Mouse (Mus musculus) embryonic facial prominence, embryonic 11.5 days (tissue): ENCODE measurements at regions not wholly inside any gene's neighbourhood (a gene's known extent, or its start where the extent isn't known, plus 50 kb on each side); places are given as distances from the start of the nearest gene placed in this dataset.
"Not testable (repeated sequence)": the region's sequence is repeated elsewhere in the genome, so short reads cannot be mapped to it uniquely, and the experiment has no call there.

Source experiments
- ATAC-seq: fragments of 200-750 bp; cut with Nextera tagmentation; replicated peaks from 2 replicates; pipeline ENCODE4 v1.8.0; 2017; ENCODE audit warnings: low read depth; ENCODE audit not compliant: insufficient number of reproducible peaks, low FRiP score, low TSS enrichment
- DNase-seq: peaks from one replicate; pipeline ENCODE4 v3.0.0-alpha.2; 2015; ENCODE audit warnings: low spot score
- H3K27ac ChIP-seq: fragments of 300-500 bp; sonication (generic); replicated peaks from 2 replicates; pipeline ENCODE4 v1.5.1; 2014; ENCODE audit warnings: mild to moderate bottlenecking, low read depth, low read length, control low read depth
- H3K27me3 ChIP-seq: fragments of 300-500 bp; sonication (generic); 2 replicates; pipeline ENCODE4 v1.6.1; 2014; ENCODE audit warnings: mild to moderate bottlenecking, low read length, moderate library complexity, mixed read lengths; ENCODE audit not compliant: control insufficient read depth, insufficient read depth
- H3K36me3 ChIP-seq: fragments of 300-500 bp; sonication (generic); replicated peaks from 2 replicates; pipeline ENCODE4 v1.6.1; 2014; ENCODE audit warnings: low read depth, mild to moderate bottlenecking, low read length, moderate library complexity, mixed read lengths; ENCODE audit not compliant: control insufficient read depth, insufficient read depth
- H3K4me1 ChIP-seq: fragments of 300-500 bp; sonication (generic); 2 replicates; pipeline ENCODE4 v1.6.1; 2014; ENCODE audit warnings: low read length, mixed read lengths; ENCODE audit not compliant: control insufficient read depth, insufficient read depth
- H3K4me2 ChIP-seq: fragments of 300-500 bp; sonication (generic); 2 replicates; pipeline ENCODE4 v1.6.1; 2014; ENCODE audit warnings: low read depth, mild to moderate bottlenecking, control low read depth, low read length, moderate library complexity
- H3K4me3 ChIP-seq: fragments of 300-500 bp; sonication (generic); 2 replicates; pipeline ENCODE4 v1.5.1; 2014; ENCODE audit warnings: low read depth, low read length, control low read depth
- H3K9ac ChIP-seq: fragments of 300-500 bp; sonication (generic); replicated peaks from 2 replicates; pipeline ENCODE4 v1.6.1; 2014; ENCODE audit warnings: mild to moderate bottlenecking, control low read depth, low read length
- H3K9me3 ChIP-seq: fragments of 300-500 bp; sonication (generic); replicated peaks from 2 replicates; pipeline ENCODE4 v1.6.1; 2016; ENCODE audit warnings: mild to moderate bottlenecking, low read length, inconsistent platforms, mixed read lengths; ENCODE audit not compliant: control insufficient read depth
- WGBS: fragments of 180-500 bp; shearing (Covaris S2); extraction: QIAGEN DNeasy Blood & Tissue Kit; methylation state at CpG from one replicate; pipeline ENCODE4 v1.1.7; 2014; 5-methylcytosine and 5-hydroxymethylcytosine counted together

GRCm38 (mm10) chr1:143307379-143307778 lies 333.1 kb upstream of the B3galt2 start:
- WGBS = 79% methylated on average over 3 of the region's 3 CpGs

GRCm38 (mm10) chr1:143318381-143318780 lies 322.1 kb upstream of the B3galt2 start:
- DNase-seq (no peak), ATAC-seq (no peak)
- Histone ChIP-seq H3K27ac (no peak overlapping the region), H3K4me2 (no peak overlapping the region), H3K36me3 (no peaks in the 10 kb centered on the region), H3K9ac (no peak overlapping the region), H3K4me3 (no peak overlapping the region), H3K9me3 (no peaks in the 10 kb centered on the region), H3K27me3 (no peaks in the 10 kb centered on the region), H3K4me1 (no peaks in the 10 kb centered on the region)
- WGBS = 87% methylated on average over 12 of the region's 12 CpGs

More at GRCm38 (mm10) chr1:143307379-143307778, 333.1 kb upstream of the B3galt2 start:
- ATAC-seq (no peak), DNase-seq (no peak)
- Histone ChIP-seq H3K9me3 (no peaks in the 10 kb centered on the region), H3K4me2 (no peak overlapping the region), H3K4me3 (no peak overlapping the region), H3K27me3 (no peaks in the 10 kb centered on the region), H3K9ac (no peak overlapping the region), H3K36me3 (no peaks in the 10 kb centered on the region), H3K27ac (no peak overlapping the region), H3K4me1 (no peaks in the 10 kb centered on the region)

- DNase-seq (no peak), ATAC-seq (no peak)
- Histone ChIP-seq H3K9ac (no peak overlapping the region), H3K4me3 (no peak overlapping the region), H3K36me3 (no peaks in the 10 kb centered on the region), H3K27me3 (no peaks in the 10 kb centered on the region), H3K4me2 (no peak overlapping the region), H3K9me3 (no peaks in the 10 kb centered on the region), H3K4me1 (no peaks in the 10 kb centered on the region), H3K27ac (no peak overlapping the region)
- 93% methylated on average over 7 of the region's 7 CpGs for WGBS
These were observed 320.9 kb upstream of the B3galt2 start for GRCm38 (mm10) chr1:143319568-143319967.

DNA sequence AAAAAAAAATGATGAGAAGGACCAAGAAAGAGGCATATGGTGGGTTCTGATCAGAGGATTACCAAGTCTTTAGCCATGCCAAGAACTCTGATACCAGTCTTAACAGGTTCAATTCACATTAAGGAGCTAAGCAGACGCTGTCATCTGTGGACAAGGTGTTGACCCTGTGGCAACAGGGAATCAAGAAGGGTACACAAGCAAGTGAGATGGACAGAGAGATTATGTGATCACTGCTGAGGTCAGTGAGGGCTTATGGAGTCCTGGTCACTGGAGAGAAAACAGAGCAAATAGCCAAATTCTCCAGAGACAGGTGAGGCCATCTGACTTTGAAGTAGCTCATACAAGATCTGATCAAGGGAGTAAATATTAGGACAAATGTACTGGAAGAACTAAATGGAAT lies 289.1 kb upstream of the B3galt2 start:
- Histone ChIP-seq H3K4me3 (no peak overlapping the region), H3K9me3 (no peaks in the 10 kb centered on the region), H3K27ac (no peak overlapping the region), H3K27me3 (no peaks in the 10 kb centered on the region), H3K36me3 (no peaks in the 10 kb centered on the region), H3K4me1 (no peaks in the 10 kb centered on the region), H3K4me2 (no peak overlapping the region), H3K9ac (no peak overlapping the region)
- DNase-seq (no peak), ATAC-seq (no peak)
- WGBS = 42% methylated on average over 1 of the region's 1 CpGs

DNA sequence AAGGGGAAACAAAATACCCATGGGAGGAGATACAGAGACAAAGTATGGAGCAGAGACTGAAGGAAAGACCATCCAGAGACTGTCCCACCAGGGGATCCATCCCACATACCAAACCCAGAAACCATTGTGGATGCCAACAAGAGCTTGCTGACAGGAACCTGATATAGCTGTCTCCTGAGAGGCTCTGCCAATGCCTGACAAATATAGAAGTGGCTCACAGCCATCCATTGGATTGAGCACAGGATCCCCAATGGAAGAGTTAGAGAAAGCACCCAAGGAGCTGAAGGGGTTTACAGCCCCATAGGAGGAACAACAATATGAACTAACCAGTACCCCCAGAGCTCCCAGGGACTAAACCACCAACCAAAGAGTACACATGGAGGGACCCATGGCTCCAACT lies 280.2 kb upstream of the B3galt2 start:
- ATAC-seq, H3K4me3 ChIP-seq, H3K27me3 ChIP-seq, H3K4me2 ChIP-seq, DNase-seq, H3K9ac ChIP-seq, H3K36me3 ChIP-seq, H3K4me1 ChIP-seq, H3K9me3 ChIP-seq, H3K27ac ChIP-seq: not testable (repeated sequence)

DNA sequence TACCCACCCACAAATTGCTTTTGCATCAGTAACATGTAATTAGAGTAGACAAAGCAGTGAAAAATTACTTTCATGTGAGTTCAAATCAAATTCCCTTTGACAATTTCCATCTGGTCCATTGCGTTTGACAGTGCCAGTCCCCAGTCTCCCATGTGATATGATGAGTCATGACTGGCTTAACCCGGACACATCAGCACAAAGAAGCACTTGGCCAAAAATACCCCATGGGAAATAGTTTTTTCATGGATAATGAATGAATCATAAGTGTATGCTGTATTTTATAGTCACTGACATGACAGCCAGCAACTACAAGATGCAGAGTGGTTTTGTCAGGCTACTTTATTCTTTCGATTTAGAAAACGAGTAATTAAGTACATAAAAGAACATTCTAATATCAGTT lies 248.6 kb upstream of the B3galt2 start:
- ATAC-seq (no peak), DNase-seq (no peak)
- H3K36me3 ChIP-seq = no peaks in the 10 kb centered on the region
- no peaks in the 10 kb centered on the region for H3K9me3 ChIP-seq
- no peaks in the 10 kb centered on the region for H3K27me3 ChIP-seq
- no peaks in the 10 kb centered on the region for H3K4me1 ChIP-seq
- H3K9ac ChIP-seq = no peak overlapping the region
- no peak overlapping the region for H3K27ac ChIP-seq
- no peak overlapping the region for H3K4me2 ChIP-seq
- 81% methylated on average over 4 of the region's 4 CpGs for WGBS
- H3K4me3 ChIP-seq = no peak overlapping the region
